In genomic region chr5:24152199-24152598, GRCm38 (mm10) we compare ENCODE assay signal across 28 mouse cellular contexts. TPM values are rescaled to one million over a fixed set of nuclear protein-coding genes. Genes with fewer than 3 reads are reported as not detected.
DNase-seq lines count a peak whose midpoint lies in the region; ATAC-seq and TF ChIP-seq lines count a peak whose summit lies in the region.
"Had no signal": no experiment of that assay in that cellular context is flagged by ENCODE, and none has a peak within 500 bp of the region (broad histone marks: within the 10 kb centered on the region; RNA-seq: fewer than 3 reads in every experiment).

No protein-coding gene starts in this region.

- H3K36me3 ChIP-seq in MEL (ENCODE audit: control insufficient read depth in 1 of 2, insufficient read depth in 2 of 2, low read length in 2 of 2) = peaks cover 0 to 5% of the 10 kb centered on the region in 2 experiments; a peak in 2 of 4 replicates
- peaks cover 47% of the 10 kb centered on the region for H3K36me3 ChIP-seq in liver, embryonic 13.5 days
- peaks cover 4% of the 10 kb centered on the region; the same call in 1 of the 2 replicates for H3K36me3 ChIP-seq in liver, embryonic 16.5 days (ENCODE audit: control insufficient read depth, insufficient read depth)
- peaks cover 63% of the 10 kb centered on the region for H3K36me3 ChIP-seq in forebrain, embryonic 14.5 days (ENCODE audit: control insufficient read depth, insufficient read depth, low read length)

- H3K79me2 ChIP-seq in MEL (ENCODE audit: control insufficient read depth, insufficient read depth, low read length, poor library complexity) = no peaks in the 10 kb centered on the region

- H3K9me3 ChIP-seq in MEL (replicated peaks; ENCODE audit: insufficient read depth, low read length) = no peaks in the 10 kb centered on the region
- no peaks in the 10 kb centered on the region for H3K9me3 ChIP-seq in liver, embryonic 13.5 days (replicated peaks)
- no peaks in the 10 kb centered on the region for H3K9me3 ChIP-seq in liver, embryonic 16.5 days (replicated peaks; ENCODE audit: control insufficient read depth, low read length)
- no peaks in the 10 kb centered on the region for H3K9me3 ChIP-seq in forebrain, embryonic 14.5 days (replicated peaks; ENCODE audit: control insufficient read depth, low read length)
- H3K9me3 ChIP-seq: embryonic facial prominence, embryonic 12.5 days; embryonic facial prominence, embryonic 15.5 days; forebrain, embryonic 12.5 days; heart, embryonic 10.5 days; hindbrain, embryonic 10.5 days; hindbrain, embryonic 13.5 days had no signal

- H3K27ac ChIP-seq in MEL (ENCODE audit: control insufficient read depth, low read depth, low read length) = no peak overlapping the region
- peak overlapping the region; percentile 60 for H3K27ac ChIP-seq in liver, embryonic 13.5 days
- no peak overlapping the region for H3K27ac ChIP-seq in liver, embryonic 16.5 days (ENCODE audit: low read length)
- H3K27ac ChIP-seq in forebrain, embryonic 14.5 days (ENCODE audit: low read depth, low read length) = no peak overlapping the region
- H3K27ac ChIP-seq: embryonic facial prominence, embryonic 12.5 days; embryonic facial prominence, embryonic 15.5 days; forebrain, embryonic 12.5 days; heart, adult 2 months; heart, embryonic 10.5 days; hindbrain, embryonic 10.5 days; hindbrain, embryonic 13.5 days had no signal

- no peak for TF ChIP-seq CTCF in MEL (IDR thresholded peaks at IDR 0.05 in 2 of 3, conservative IDR thresholded peaks at IDR 0.05 in 1 of 3; ENCODE audit: control insufficient read depth in 1 of 3, insufficient read depth in 1 of 3, low read depth in 2 of 3, low read length in 3 of 3, poor library complexity in 1 of 3, severe bottlenecking in 1 of 3)

- peak; percentile 19 for DNase-seq in MEL (ENCODE audit: low read depth, low spot score)
- DNase-seq in c-Kit-negative CD71-positive TER-119-positive erythroid progenitor cells, embryonic 14.5 days (ENCODE audit: low read depth, low spot score) = peak; percentile 51
- DNase-seq in liver, embryonic 13.5 days = peak; percentile 38
- DNase-seq in forebrain, embryonic 14.5 days (ENCODE audit: low spot score) = no peak
- no peak for DNase-seq in thymus, postnatal 36 days
- DNase-seq in urinary bladder, postnatal 25 days (ENCODE audit: low spot score) = no peak
- DNase-seq: adrenal gland, adult 8-10 months; adrenal gland, postnatal 36 days; cerebellum, adult 11 months; cerebellum, adult 2 months; cerebellum, adult 9-11 months; cerebellum, postnatal 25 days; gastrocnemius, postnatal 10 days; gastrocnemius, postnatal 36 days; heart, adult 2 months; heart, postnatal 36 days had no signal

- no peak overlapping the region for H3K4me2 ChIP-seq in liver, embryonic 13.5 days
- no peak overlapping the region for H3K4me2 ChIP-seq in liver, embryonic 16.5 days (ENCODE audit: low read depth, low read length)
- no peak overlapping the region for H3K4me2 ChIP-seq in forebrain, embryonic 14.5 days (ENCODE audit: low read length)
- H3K4me2 ChIP-seq: embryonic facial prominence, embryonic 12.5 days; embryonic facial prominence, embryonic 15.5 days; forebrain, embryonic 12.5 days; hindbrain, embryonic 13.5 days had no signal

- ATAC-seq in liver, embryonic 13.5 days (ENCODE audit: low read depth) = peak; percentile 96
- peak; percentile 90 for ATAC-seq in liver, embryonic 16.5 days (ENCODE audit: low read depth)
- ATAC-seq in forebrain, embryonic 14.5 days = no peak
- ATAC-seq: activated CD4-positive, CD25-positive, alpha-beta regulatory T cell, adult 4 months; CD4-positive, CD25-positive, alpha-beta regulatory T cell, adult 4 months; forebrain, embryonic 16.5 days; hindbrain, embryonic 16.5 days had no signal

- H3K4me3 ChIP-seq in MEL (ENCODE audit: control insufficient read depth in 1 of 2, insufficient read depth in 1 of 2, low read depth in 2 of 2, low read length in 2 of 2) = no peak overlapping the region
- no peak overlapping the region for H3K4me3 ChIP-seq in liver, embryonic 13.5 days (replicated peaks)
- H3K4me3 ChIP-seq in liver, embryonic 16.5 days (ENCODE audit: low read depth, low read length) = no peak overlapping the region
- H3K4me3 ChIP-seq in forebrain, embryonic 14.5 days (ENCODE audit: low read depth, low read length) = no peak overlapping the region
- H3K4me3 ChIP-seq: embryonic facial prominence, embryonic 12.5 days; embryonic facial prominence, embryonic 15.5 days; erythroblast, embryonic 14.5 days; forebrain, embryonic 12.5 days; heart, adult 2 months; heart, embryonic 10.5 days; hindbrain, embryonic 10.5 days; hindbrain, embryonic 13.5 days had no signal

- no peak overlapping the region for H3K9ac ChIP-seq in MEL (ENCODE audit: control insufficient read depth, low read depth, low read length, poor library complexity, severe bottlenecking)
- H3K9ac ChIP-seq in liver, embryonic 13.5 days = no peak overlapping the region
- no peak overlapping the region for H3K9ac ChIP-seq in liver, embryonic 16.5 days (ENCODE audit: low read depth, low read length)
- no peak overlapping the region for H3K9ac ChIP-seq in forebrain, embryonic 14.5 days (ENCODE audit: low read length)
- H3K9ac ChIP-seq: embryonic facial prominence, embryonic 12.5 days; embryonic facial prominence, embryonic 15.5 days; forebrain, embryonic 12.5 days; hindbrain, embryonic 13.5 days had no signal

- no peaks in the 10 kb centered on the region for H3K4me1 ChIP-seq in MEL (ENCODE audit: control insufficient read depth in 1 of 2, insufficient read depth in 2 of 2, low read length in 2 of 2)
- 0 out of 2 replicates have a peak, but pooled peaks cover 5% of the 10 kb centered on the region for H3K4me1 ChIP-seq in liver, embryonic 13.5 days (replicated peaks)
- no peaks in the 10 kb centered on the region; the same call in 1 of the 2 replicates for H3K4me1 ChIP-seq in liver, embryonic 16.5 days (ENCODE audit: control insufficient read depth, low read depth, low read length)
- H3K4me1 ChIP-seq in forebrain, embryonic 14.5 days (ENCODE audit: control insufficient read depth, insufficient read depth, low read length) = no peaks in the 10 kb centered on the region
- H3K4me1 ChIP-seq: embryonic facial prominence, embryonic 12.5 days; embryonic facial prominence, embryonic 15.5 days; forebrain, embryonic 12.5 days; heart, embryonic 10.5 days; hindbrain, embryonic 10.5 days; hindbrain, embryonic 13.5 days had no signal

- no peak for TF ChIP-seq POLR2A in MEL (IDR thresholded peaks at IDR 0.05; ENCODE audit: control insufficient read depth in 1 of 2, insufficient read depth in 1 of 2, low read depth in 1 of 2, low read length in 2 of 2, poor library complexity in 1 of 2)

- no peak for TF ChIP-seq EP300 in MEL (IDR thresholded peaks at IDR 0.05; ENCODE audit: low read depth in 1 of 2, low read length in 2 of 2)

- no peak for TF ChIP-seq RAD21 in MEL (IDR thresholded peaks at IDR 0.05; ENCODE audit: low read depth, low read length)

- no peaks in the 10 kb centered on the region for H3K27me3 ChIP-seq in MEL (ENCODE audit: control insufficient read depth in 1 of 2, insufficient read depth in 2 of 2, low read length in 2 of 2)
- no peaks in the 10 kb centered on the region for H3K27me3 ChIP-seq in liver, embryonic 13.5 days
- H3K27me3 ChIP-seq in liver, embryonic 16.5 days (ENCODE audit: control insufficient read depth, insufficient read depth, low read depth, low read length) = no peaks in the 10 kb centered on the region
- H3K27me3 ChIP-seq in forebrain, embryonic 14.5 days (replicated peaks; ENCODE audit: control insufficient read depth, insufficient read depth, low read length) = no peaks in the 10 kb centered on the region
- H3K27me3 ChIP-seq: embryonic facial prominence, embryonic 12.5 days; embryonic facial prominence, embryonic 15.5 days; forebrain, embryonic 12.5 days; hindbrain, embryonic 13.5 days had no signal

TF ChIP-seq in MEL, 35 proteins besides CTCF, POLR2A, EP300 and RAD21:
- TF ChIP-seq ZMIZ1 (IDR thresholded peaks at IDR 0.05; ENCODE audit: low read depth, low read length) (no peak), TCF12 (IDR thresholded peaks at IDR 0.05; ENCODE audit: low read depth, low read length) (no peak), KAT2A (conservative IDR thresholded peaks at IDR 0.05; ENCODE audit: low read depth, low read length) (no peak), RCOR1 (IDR thresholded peaks at IDR 0.05; ENCODE audit: low read depth, low read length) (no peak), ZC3H11A (IDR thresholded peaks at IDR 0.05; ENCODE audit: low read depth, low read length) (no peak), MYB (IDR thresholded peaks at IDR 0.05; ENCODE audit: low read depth, low read length) (no peak)

RNA-seq across cellular contexts. Expression of gene Nupl2, which starts 12.6 kb away (rescaled TPM):
- 11.9 and 13.8 TPM in 2 replicates for total RNA-seq in MEL (2012; rRNA removed)
- polyA plus RNA-seq in MEL (2012; ENCODE audit: insufficient read depth in 1 of 2, insufficient read length in 2 of 2, low read depth in 1 of 2, low replicate concordance in 2 of 2, missing spikeins in 1 of 2) = 100 to 1,000 TPM in 1 of 2 experiments, 10 to 100 TPM in 1; 23.1 to 121 TPM
- polyA plus RNA-seq in liver, embryonic 13.5 days (2015; fragmentation: Nextera tagmentation; extraction: Ambion mirVana) = 8.9 and 9.1 TPM in 2 replicates
- polyA plus RNA-seq in liver, embryonic 16.5 days (2015; fragmentation: Nextera tagmentation; extraction: Ambion mirVana) = 3.7 and 4.6 TPM in 2 replicates
- 13.8 and 15.1 TPM in 2 replicates for polyA plus RNA-seq in forebrain, embryonic 14.5 days (2014; fragmentation: Nextera tagmentation; extraction: Ambion mirVana)

RNA-seq across cellular contexts. Expression of gene Klhl7, which starts 51.8 kb away (rescaled TPM):
- 19.3 and 19.7 TPM in 2 replicates for total RNA-seq in MEL (2012; rRNA removed)
- 10 to 100 TPM in 1 of 2 experiments, not detected in 1; 13.5 TPM for polyA plus RNA-seq in MEL (2012; ENCODE audit: insufficient read depth in 1 of 2, insufficient read length in 2 of 2, low read depth in 1 of 2, low replicate concordance in 2 of 2, missing spikeins in 1 of 2)
- polyA plus RNA-seq in liver, embryonic 13.5 days (2015; fragmentation: Nextera tagmentation; extraction: Ambion mirVana) = 20.1 and 26.3 TPM in 2 replicates
- polyA plus RNA-seq in liver, embryonic 16.5 days (2015; fragmentation: Nextera tagmentation; extraction: Ambion mirVana) = 18.2 and 19.5 TPM in 2 replicates
- 184 and 217 TPM in 2 replicates for polyA plus RNA-seq in forebrain, embryonic 14.5 days (2014; fragmentation: Nextera tagmentation; extraction: Ambion mirVana)

Comparison
In these comparisons a context has a peak if more than half of its experiments do, and no peak if none do; other contexts are left out.
1. DNase-seq: peak in MEL (single experiment), c-Kit-negative CD71-positive TER-119-positive erythroid progenitor cells, embryonic 14.5 days (single experiment) and liver, embryonic 13.5 days (single experiment); none in forebrain, embryonic 14.5 days (single experiment), thymus, postnatal 36 days (0 of 2) and urinary bladder, postnatal 25 days (single experiment).